Mouse (Mus musculus): ENCODE data around the gene Tnfsf13. TPM values are rescaled to one million over a fixed set of nuclear protein-coding genes. Genes with fewer than 3 reads are reported as not detected.
A peak's percentile ranks its signal among the peaks of the same experiment; 100 is the strongest.

The Tnfsf13 gene
- polyA plus RNA-seq, 1 experiment from 2014 or later, result 0.38 TPM

DNA sequence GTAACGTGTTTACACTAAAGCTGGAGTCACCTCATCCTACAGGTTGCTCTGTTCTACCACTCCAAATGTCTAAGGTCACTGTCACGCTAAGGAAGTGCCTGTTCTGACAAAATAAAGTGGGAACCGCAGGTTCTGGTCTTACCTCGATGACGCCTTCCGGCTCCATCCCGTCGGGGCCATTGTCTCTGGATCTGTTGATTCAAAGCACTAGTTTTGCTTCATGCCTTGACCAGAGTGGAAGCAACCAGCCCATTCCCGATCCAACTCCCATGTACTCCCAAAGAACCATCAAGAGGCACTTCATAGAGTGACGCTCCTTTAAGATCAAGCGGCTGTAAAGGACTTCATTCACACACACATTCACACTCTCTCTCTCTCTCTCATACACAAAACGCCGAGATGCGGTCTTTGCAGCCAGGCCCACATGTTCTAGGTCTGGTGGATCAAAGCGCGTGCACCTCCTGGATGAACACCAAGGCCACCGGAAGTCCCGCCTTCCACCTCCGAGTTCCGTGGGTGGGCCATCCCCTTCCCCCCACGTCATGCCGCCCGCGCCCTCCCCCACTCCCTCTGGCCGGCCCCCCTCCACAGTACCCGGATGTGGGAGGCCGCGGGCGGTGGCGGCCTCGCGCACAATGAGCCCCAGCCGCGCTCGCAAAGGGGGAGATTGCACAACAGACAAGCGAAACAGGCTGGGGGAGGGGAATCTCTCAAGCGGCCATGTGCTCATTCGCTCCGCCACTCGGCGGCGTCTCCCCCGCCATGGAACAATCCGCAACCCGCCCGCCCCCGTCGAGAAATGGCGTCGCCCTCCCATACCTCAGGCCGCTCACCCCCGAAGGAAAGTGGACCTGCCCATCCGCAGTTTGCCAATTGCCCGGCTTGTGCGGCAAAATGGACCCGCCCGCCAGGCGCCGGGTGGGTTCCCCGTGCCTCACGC, 14.5 kb downstream of the Tnfsf13 start:
- Histone ChIP-seq H3K36me3 (peaks cover 69% of the 10 kb centered on the region), H3K9ac (replicated peaks) (peak overlapping the region; percentile 99), H3K4me1 (peaks cover 33% of the 10 kb centered on the region), H3K27me3 (no peaks in the 10 kb centered on the region), H3K4me3 (peak overlapping the region; percentile 100), H3K9me3 (no peaks in the 10 kb centered on the region), H3K27ac (replicated peaks) (peak overlapping the region; percentile 98), H3K4me2 (replicated peaks) (peak overlapping the region; percentile 72)
- ATAC-seq (replicated peaks), result peak; percentile 70
- WGBS, result under 1% methylated on average over 61 of the region's 61 CpGs

DNA sequence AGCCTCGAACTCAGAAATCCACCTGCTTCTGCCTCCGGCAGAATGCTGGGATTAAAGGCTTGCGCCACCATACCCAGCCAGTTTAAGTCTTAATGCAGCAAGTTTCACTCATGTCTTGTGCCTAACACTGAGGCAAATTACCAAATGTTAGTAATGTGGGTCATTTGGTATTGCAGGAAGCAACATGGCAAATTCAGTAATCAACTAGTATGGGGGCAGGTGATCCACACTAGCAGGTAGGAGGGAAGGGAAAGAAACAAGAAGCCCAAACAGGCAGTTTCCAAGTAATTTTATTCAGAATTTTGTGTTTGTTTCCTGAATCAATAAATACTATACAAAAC, 18.9 kb downstream of the Tnfsf13 start:
- H3K36me3 ChIP-seq, result peaks cover 64% of the 10 kb centered on the region
- ATAC-seq (replicated peaks), result no peak

DNA sequence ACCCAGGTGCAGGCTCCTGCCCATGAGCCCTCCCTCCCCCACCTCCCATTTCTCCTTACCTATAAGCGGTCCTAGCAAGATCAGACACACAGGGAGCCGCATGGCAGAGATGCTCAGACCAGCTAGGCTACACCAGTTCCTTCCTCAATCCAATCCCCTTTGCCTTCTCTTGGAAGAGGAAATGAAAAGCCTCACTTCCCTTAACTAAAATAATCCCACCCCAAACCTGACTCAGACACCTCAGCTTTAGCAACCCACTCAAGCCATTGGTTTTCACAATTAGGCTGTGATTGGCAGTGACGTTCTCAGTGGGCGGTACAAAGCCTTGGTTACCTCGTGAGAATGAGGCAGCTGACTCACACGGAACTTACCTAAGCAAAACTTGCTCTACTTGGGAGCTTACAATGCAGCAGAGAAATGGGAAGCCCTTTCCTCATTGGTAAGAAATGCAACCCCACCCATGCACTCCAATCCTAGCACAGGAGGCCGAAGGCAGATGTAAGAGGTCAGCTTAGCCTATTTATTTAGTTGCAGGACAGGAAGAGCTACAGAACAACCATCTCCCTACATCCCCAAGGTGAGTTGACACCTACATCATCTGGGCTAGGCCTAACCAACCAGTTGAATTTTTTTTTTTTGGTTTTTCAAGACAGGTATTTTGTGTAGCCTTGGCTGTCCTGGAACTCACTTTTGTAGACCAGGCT, 19.5 kb downstream of the Tnfsf13 start, which contains the start of gene Cd68:
Gene Cd68, minus strand, starts transcription at position 193 of the 704 bp plus-strand sequence.
- Histone ChIP-seq H3K36me3 (peaks cover 64% of the 10 kb centered on the region), H3K9ac (replicated peaks) (no peak within 1 kb of the TSS), H3K27ac (replicated peaks) (0 out of 2 replicates have a peak within 1 kb of the TSS, but pooled peaks have one; percentile 3)

More for the DNA sequence above, 18.9 kb downstream of the Tnfsf13 start:
- Histone ChIP-seq H3K4me1 (peaks cover 32% of the 10 kb centered on the region), H3K4me2 (replicated peaks) (no peak overlapping the region), H3K27me3 (no peaks in the 10 kb centered on the region), H3K27ac (replicated peaks) (no peak overlapping the region), H3K4me3 (no peak overlapping the region), H3K9me3 (no peaks in the 10 kb centered on the region), H3K9ac (replicated peaks) (no peak overlapping the region)
- 83% methylated on average over 3 of the region's 3 CpGs for WGBS

DNA sequence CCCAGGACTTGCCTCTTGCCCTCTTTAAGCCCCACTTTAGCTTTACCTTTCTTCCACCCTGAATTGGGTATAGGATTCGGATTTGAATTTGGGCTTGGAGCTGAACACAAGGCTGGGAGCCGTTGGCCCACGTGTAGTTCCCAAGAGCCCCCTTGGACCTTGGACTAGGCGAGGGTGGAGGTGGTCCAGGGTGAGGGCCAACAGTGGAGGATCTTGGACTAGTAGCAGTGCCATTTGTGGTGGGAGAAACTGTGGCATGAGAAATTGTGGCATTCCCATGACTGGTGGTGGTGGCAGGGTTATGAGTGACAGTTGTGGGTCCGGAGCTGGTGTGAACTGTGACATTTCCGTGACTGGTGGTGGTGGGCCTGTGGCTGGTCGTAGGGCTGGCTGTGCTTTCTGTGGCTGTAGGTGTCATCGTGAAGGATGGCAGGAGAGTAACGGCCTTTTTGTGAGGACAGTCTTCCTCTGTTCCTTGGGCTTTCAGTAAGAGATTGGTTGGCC, 20.1 kb downstream of the Tnfsf13 start:
- no peak for ATAC-seq (replicated peaks)
- 72% methylated on average over 9 of the region's 9 CpGs for WGBS
- 0 out of 2 replicates have a peak overlapping the region, but pooled peaks have one; percentile 3 for H3K27ac ChIP-seq (replicated peaks)
- H3K4me2 ChIP-seq (replicated peaks), result no peak overlapping the region
- peaks cover 64% of the 10 kb centered on the region for H3K36me3 ChIP-seq
- no peak overlapping the region for H3K4me3 ChIP-seq
- H3K9me3 ChIP-seq, result no peaks in the 10 kb centered on the region
- no peaks in the 10 kb centered on the region for H3K27me3 ChIP-seq
- no peak overlapping the region for H3K9ac ChIP-seq (replicated peaks)
- H3K4me1 ChIP-seq, result peaks cover 38% of the 10 kb centered on the region

More for the DNA sequence above, 19.5 kb downstream of the Tnfsf13 start, which contains the start of gene Cd68:
- Histone ChIP-seq H3K4me3 (no peak within 1 kb of the TSS), H3K9me3 (no peaks in the 10 kb centered on the region), H3K4me1 (peaks cover 37% of the 10 kb centered on the region), H3K4me2 (replicated peaks) (no peak within 1 kb of the TSS), H3K27me3 (no peaks in the 10 kb centered on the region)
- no peak for ATAC-seq (replicated peaks)
- 28% methylated on average over 7 of the region's 7 CpGs for WGBS

DNA sequence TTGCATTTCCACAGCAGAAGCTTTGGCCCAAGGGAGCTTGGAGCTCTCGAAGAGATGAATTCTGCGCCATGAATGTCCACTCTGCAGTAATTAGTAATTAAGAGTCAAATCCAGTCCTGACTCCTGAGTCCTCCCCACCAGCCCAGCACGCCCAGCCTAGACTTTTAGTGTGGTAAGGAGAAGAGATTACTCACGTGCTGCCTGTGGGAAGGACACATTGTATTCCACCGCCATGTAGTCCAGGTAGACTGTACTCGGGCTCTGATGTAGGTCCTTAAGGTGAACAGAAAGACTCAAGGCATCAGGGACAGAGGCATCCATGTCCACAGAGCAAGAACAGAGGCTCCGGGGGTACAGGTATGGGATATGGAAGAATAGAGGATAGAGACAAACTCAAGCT, 20.7 kb downstream of the Tnfsf13 start:
- Histone ChIP-seq H3K27me3 (no peaks in the 10 kb centered on the region), H3K9ac (replicated peaks) (no peak overlapping the region), H3K27ac (replicated peaks) (no peak overlapping the region), H3K4me3 (no peak overlapping the region), H3K4me1 (peaks cover 31% of the 10 kb centered on the region), H3K36me3 (peaks cover 58% of the 10 kb centered on the region), H3K4me2 (replicated peaks) (no peak overlapping the region), H3K9me3 (no peaks in the 10 kb centered on the region)
- 91% methylated on average over 7 of the region's 7 CpGs for WGBS
- no peak for ATAC-seq (replicated peaks)

DNA sequence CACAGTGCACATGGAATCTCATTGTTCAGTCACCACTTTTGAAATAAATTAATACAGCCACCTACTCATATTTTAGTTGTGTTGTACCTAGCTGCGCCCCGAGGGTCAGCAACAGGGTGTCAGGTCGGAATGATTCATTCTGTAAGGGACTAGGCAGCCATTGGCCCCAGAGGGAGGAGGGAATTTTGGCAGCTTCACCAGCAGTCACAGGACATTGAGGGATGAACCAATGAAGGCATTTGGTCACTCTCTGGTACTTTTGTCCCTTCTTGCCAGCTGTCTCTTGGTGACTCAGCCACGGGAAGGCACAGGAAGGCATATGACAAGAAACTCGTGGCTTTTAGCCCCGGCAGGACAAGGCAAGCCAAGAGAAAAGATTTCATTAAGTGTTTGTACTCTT, 21.8 kb downstream of the Tnfsf13 start:
- no peaks in the 10 kb centered on the region for H3K27me3 ChIP-seq
- H3K4me1 ChIP-seq, result peaks cover 22% of the 10 kb centered on the region
- peak overlapping the region; percentile 96; the same call in 1 of the 2 replicates for H3K27ac ChIP-seq (replicated peaks)
- 86% methylated on average over 6 of the region's 6 CpGs for WGBS
- no peak overlapping the region for H3K9ac ChIP-seq (replicated peaks)
- no peak overlapping the region for H3K4me2 ChIP-seq (replicated peaks)
- H3K4me3 ChIP-seq, result no peak overlapping the region
- no peaks in the 10 kb centered on the region for H3K9me3 ChIP-seq
- no peak for ATAC-seq (replicated peaks)
- H3K36me3 ChIP-seq, result peaks cover 52% of the 10 kb centered on the region

DNA sequence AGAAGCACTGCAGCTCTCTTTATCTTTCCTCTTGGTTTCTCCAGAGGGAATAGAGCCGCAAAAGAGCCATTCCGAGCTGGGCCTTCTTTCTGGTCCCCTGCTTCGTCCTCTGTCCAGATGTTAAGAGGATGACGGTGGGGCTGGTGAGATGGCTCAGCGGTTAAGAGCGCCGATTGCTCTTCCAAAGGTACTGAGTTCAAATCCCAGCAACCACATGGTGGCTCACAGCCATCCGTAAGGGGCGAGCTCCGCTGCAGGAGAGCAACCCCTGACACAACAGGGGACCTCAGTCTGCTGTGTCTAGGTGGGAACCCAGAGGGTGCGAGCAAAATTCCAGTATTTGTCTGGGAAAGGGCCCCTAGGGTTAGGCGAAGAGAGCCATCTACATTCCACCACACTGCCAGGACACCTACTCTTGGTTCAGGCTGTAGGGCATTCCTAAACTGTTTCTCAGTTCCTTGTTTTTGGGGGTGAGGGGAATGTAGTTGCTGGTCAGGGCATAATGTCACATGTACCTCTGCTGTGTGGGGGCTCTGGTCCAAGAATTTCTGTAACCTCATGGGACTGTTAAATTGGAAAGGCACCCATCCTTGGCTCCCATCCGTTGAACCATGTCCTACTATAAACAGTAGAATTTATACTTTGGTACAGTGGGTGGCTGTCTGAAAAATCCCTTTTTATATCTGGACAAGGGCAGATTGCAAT, 22.5 kb downstream of the Tnfsf13 start:
- peak overlapping the region; percentile 58 for H3K4me2 ChIP-seq (replicated peaks)
- peak overlapping the region; percentile 96 for H3K27ac ChIP-seq (replicated peaks)
- peak overlapping the region; percentile 66 for H3K4me3 ChIP-seq
- peak; percentile 28 for ATAC-seq (replicated peaks)
- H3K4me1 ChIP-seq, result peaks cover 20% of the 10 kb centered on the region
- H3K9ac ChIP-seq (replicated peaks), result peak overlapping the region; percentile 66
- 72% methylated on average over 13 of the region's 13 CpGs for WGBS
- no peaks in the 10 kb centered on the region for H3K9me3 ChIP-seq
- no peaks in the 10 kb centered on the region for H3K27me3 ChIP-seq
- peaks cover 52% of the 10 kb centered on the region for H3K36me3 ChIP-seq

DNA sequence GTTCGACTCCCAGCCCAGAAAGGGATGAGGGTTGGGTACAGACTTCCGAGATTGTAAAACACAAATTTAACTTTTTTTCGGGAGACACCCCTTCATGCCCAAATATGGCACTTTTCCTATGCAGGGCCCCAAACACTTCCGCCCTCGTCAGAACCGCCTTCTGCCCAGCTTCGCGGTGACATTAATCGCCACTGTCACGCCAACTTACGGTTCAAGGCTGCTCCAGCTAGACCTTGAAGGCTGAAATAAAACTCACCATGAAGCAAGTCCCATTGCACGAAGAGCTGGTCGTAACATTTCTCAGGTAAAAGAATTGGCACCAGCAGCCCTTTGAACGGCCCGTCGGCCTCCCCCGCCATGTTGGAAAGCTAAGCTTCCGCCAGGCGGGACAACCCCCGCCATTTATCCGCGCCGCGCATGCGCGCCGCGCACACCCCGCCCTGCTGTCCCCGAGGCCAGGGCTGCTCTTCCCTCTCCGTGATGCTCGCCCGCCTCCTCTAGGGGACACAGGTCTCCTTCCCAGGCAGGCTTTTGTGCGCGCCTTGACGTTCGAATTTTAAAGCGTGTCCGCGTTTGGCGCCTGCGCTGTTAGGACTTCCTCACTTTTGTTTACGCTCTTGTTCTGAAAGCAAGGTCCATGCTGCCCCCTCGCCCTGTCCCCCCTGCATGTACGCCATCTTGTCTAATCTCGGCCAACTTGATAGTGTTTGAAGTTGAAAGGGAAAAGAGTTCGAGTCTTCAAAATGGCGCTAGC, 23.2 kb downstream of the Tnfsf13 start, which contains the start of gene Mpdu1:
Gene Mpdu1, minus strand, starts transcription at position 430 of the 754 bp plus-strand sequence.
- Histone ChIP-seq H3K27ac (replicated peaks) (peak within 1 kb of the TSS; percentile 96), H3K4me2 (replicated peaks) (peak within 1 kb of the TSS; percentile 58), H3K4me1 (peaks cover 20% of the 10 kb centered on the region), H3K4me3 (peak within 1 kb of the TSS; percentile 66), H3K9ac (replicated peaks) (peak within 1 kb of the TSS; percentile 66), H3K27me3 (no peaks in the 10 kb centered on the region), H3K36me3 (peaks cover 52% of the 10 kb centered on the region), H3K9me3 (no peaks in the 10 kb centered on the region)
- peak; percentile 96 for ATAC-seq (replicated peaks)
- WGBS, result under 1% methylated on average over 48 of the region's 48 CpGs

DNA sequence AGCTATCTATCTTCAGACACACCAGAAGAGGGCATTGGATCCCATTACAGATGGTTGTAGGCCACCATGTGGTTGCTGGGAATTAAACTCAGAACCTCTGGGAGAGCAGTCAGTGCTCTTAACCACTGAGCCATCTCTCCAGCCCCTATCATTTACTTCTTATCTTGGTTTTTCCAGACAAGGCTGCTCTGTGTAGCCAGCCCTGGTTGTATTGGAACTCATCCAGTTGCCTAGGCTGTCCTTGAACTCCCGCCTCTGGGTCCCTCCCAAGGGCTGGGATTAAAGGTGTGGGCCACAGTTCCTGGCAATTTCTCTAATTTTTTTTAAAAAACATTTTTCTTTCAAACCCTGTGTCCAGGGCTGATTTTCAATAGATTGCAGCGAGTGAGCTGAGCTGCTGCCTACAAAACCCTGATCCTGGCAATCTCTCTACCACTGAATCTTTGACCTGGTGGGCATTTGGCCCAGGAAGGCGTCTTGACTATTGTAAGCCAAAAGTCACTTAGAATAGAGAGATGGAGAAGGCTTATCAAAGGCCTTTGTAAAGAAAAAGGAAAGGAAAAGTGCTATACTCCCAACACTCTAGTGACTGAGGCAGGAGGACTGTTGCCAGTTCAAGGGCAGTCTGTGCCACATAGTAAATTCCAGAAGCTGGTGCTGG, 24.2 kb downstream of the Tnfsf13 start:
- whole genome bisulfite sequencing, result 77% methylated on average over 3 of the region's 3 CpGs

DNA sequence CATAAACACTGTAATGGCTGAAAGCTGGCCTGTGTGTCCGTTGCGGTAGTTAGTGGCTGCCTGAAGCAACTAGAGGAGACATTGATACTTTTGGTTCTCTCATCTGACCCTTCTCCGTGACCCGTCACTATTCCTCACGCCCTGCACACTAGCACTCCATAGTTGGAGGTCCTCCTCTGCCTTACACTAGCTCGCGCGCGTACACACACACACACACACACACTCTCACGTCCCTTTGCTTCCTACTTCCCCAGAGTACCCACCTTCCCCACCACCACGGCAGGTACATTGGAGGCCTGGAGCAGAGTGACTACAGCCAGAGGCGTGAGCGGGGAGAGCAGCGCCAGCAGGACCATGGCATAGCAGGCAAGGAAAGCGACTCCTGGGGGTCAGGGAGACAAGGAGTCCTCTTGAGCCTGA, 28.1 kb downstream of the Tnfsf13 start:
- 81% methylated on average over 15 of the region's 15 CpGs for WGBS
- no peak overlapping the region for H3K27ac ChIP-seq (replicated peaks)
- peaks cover 40% of the 10 kb centered on the region for H3K36me3 ChIP-seq
- H3K4me1 ChIP-seq, result peaks cover 23% of the 10 kb centered on the region
- H3K4me2 ChIP-seq (replicated peaks), result no peak overlapping the region
- no peaks in the 10 kb centered on the region for H3K27me3 ChIP-seq
- ATAC-seq (replicated peaks), result no peak
- H3K4me3 ChIP-seq, result no peak overlapping the region
- no peaks in the 10 kb centered on the region for H3K9me3 ChIP-seq
- H3K9ac ChIP-seq (replicated peaks), result no peak overlapping the region

More for the DNA sequence above, 24.2 kb downstream of the Tnfsf13 start:
- Histone ChIP-seq H3K27ac (replicated peaks) (peak overlapping the region; percentile 96), H3K4me2 (replicated peaks) (peak overlapping the region; percentile 58), H3K4me3 (peak overlapping the region; percentile 66), H3K9ac (replicated peaks) (peak overlapping the region; percentile 66), H3K9me3 (no peaks in the 10 kb centered on the region), H3K4me1 (peaks cover 23% of the 10 kb centered on the region), H3K36me3 (peaks cover 55% of the 10 kb centered on the region), H3K27me3 (no peaks in the 10 kb centered on the region)
- no peak for ATAC-seq (replicated peaks)
